Mouse (Mus musculus) liver, embryonic 11.5 days (tissue): ENCODE results near the gene Ncf2. TPM values are rescaled to one million over a fixed set of nuclear protein-coding genes. Genes with fewer than 3 reads are reported as not detected.

Experiments used
- ATAC-seq: fragments of 200-750 bp; cut with Nextera tagmentation; replicated peaks from 2 replicates; pipeline ENCODE4 v1.8.0; 2017; ENCODE audit warnings: moderate number of reproducible peaks, mild to moderate bottlenecking, moderate TSS enrichment, moderate library complexity; ENCODE audit not compliant: low FRiP score
- DNase-seq: peaks from one replicate; pipeline ENCODE4 v3.0.0-alpha.2; 2017; ENCODE audit warnings: low spot score
- H3K27ac ChIP-seq: fragments of 300-500 bp; sonication (generic); 2 replicates; pipeline ENCODE4 v1.5.1; 2014; ENCODE audit warnings: mild to moderate bottlenecking, low read depth, low read length, control low read depth
- H3K27me3 ChIP-seq: fragments of 300-500 bp; sonication (generic); replicated peaks from 2 replicates; pipeline ENCODE4 v1.6.1; 2014; ENCODE audit warnings: low read length, mixed read lengths; ENCODE audit not compliant: control insufficient read depth, insufficient read depth
- H3K36me3 ChIP-seq: fragments of 300-500 bp; sonication (generic); 2 replicates; pipeline ENCODE4 v1.6.1; 2014; ENCODE audit warnings: mild to moderate bottlenecking, low read length, moderate library complexity, mixed read lengths; ENCODE audit not compliant: control insufficient read depth, insufficient read depth
- H3K4me1 ChIP-seq: fragments of 300-500 bp; sonication (generic); replicated peaks from 2 replicates; pipeline ENCODE4 v1.6.1; 2014; ENCODE audit warnings: low read length, mixed read lengths; ENCODE audit not compliant: control insufficient read depth, insufficient read depth
- H3K4me2 ChIP-seq: fragments of 300-500 bp; sonication (generic); 2 replicates; pipeline ENCODE4 v1.6.1; 2014; ENCODE audit warnings: mild to moderate bottlenecking, control low read depth, moderate library complexity
- H3K4me3 ChIP-seq: fragments of 300-500 bp; sonication (generic); 2 replicates; pipeline ENCODE4 v1.5.1; 2014; ENCODE audit warnings: low read depth, low read length, control low read depth
- H3K9ac ChIP-seq: fragments of 300-500 bp; sonication (generic); 2 replicates; pipeline ENCODE4 v1.6.1; 2014; ENCODE audit warnings: low read depth, low read length, control low read depth
- H3K9me3 ChIP-seq: fragments of 300-500 bp; sonication (generic); 2 replicates; pipeline ENCODE4 v1.6.1; 2016; ENCODE audit warnings: low read length, inconsistent platforms, mixed read lengths; ENCODE audit not compliant: control insufficient read depth
- WGBS: fragments of 180-500 bp; shearing (Covaris S2); extraction: QIAGEN DNeasy Blood & Tissue Kit; methylation state at CpG from one replicate; pipeline ENCODE4 v1.1.7; 2014; 5-methylcytosine and 5-hydroxymethylcytosine counted together
- polyA plus RNA-seq: library from polyadenylated mRNA; unstranded; fragments of >200 nt; fragmentation: Nextera tagmentation; extraction: Ambion mirVana; gene quantifications from 2 replicates; pipeline ENCODE4 v1.2.1, GENCODE M21; 2014

Ncf2 gene
- polyA plus RNA-seq, 1 experiment from 2014 or later = 12.6 TPM

DNA sequence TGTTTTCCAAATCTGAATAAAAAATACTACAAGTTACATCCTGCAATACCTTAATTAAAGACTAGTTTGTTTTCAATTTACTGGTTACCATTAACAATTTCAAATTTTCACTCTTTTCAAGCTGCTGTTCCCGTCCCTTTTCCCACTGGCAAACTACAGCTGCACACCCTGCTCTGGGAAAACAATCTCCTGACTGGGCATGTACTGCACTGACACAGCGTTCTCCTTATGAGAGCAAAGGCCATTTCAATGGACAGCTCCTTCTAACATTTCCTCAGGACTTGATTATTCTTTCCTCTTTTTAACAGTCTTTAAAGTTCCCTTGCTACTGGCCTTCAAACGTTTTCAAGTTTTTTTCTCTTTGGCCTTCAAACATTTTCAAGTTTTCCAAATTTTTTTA is 71.0 kb downstream of the Ncf2 start:
- H3K9ac ChIP-seq = no peak overlapping the region
- no peak for DNase-seq

More for the DNA sequence above, 71.0 kb downstream of the Ncf2 start:
- Histone ChIP-seq H3K27me3 (no peaks in the 10 kb centered on the region), H3K36me3 (peaks cover 6% of the 10 kb centered on the region), H3K27ac (no peak overlapping the region), H3K9me3 (no peaks in the 10 kb centered on the region), H3K4me3 (no peak overlapping the region), H3K4me2 (no peak overlapping the region), H3K4me1 (no peaks in the 10 kb centered on the region)
- no peak for ATAC-seq
- 76% methylated on average over 3 of the region's 3 CpGs for WGBS

Other genes with a start within 250 kb of the Ncf2 start
- not detected in 2 replicates for gene Apobec4, start 49.6 kb upstream of the Ncf2 start, polyA plus RNA-seq
- 26.3 and 28.2 TPM in 2 replicates for gene Rgl1, start 33.8 kb upstream of the Ncf2 start, polyA plus RNA-seq
- 260 and 281 TPM in 2 replicates for gene Arpc5, start 33.7 kb upstream of the Ncf2 start, polyA plus RNA-seq
- 28.5 and 29.5 TPM in 2 replicates for gene Smg7, start 102.5 kb downstream of the Ncf2 start, polyA plus RNA-seq
- 0.10 and 0.27 TPM in 2 replicates for gene Nmnat2, start 154.8 kb downstream of the Ncf2 start, polyA plus RNA-seq